Mouse (Mus musculus): Measurements from ENCODE around the gene Ksr2. TPM values are rescaled to one million over a fixed set of nuclear protein-coding genes. Genes with fewer than 3 reads are reported as not detected.
A peak's percentile ranks its signal among the peaks of the same experiment; 100 is the strongest.

Gene Ksr2
- polyA plus RNA-seq, 1 experiment from 2014 or later, result 6.0 TPM

DNA sequence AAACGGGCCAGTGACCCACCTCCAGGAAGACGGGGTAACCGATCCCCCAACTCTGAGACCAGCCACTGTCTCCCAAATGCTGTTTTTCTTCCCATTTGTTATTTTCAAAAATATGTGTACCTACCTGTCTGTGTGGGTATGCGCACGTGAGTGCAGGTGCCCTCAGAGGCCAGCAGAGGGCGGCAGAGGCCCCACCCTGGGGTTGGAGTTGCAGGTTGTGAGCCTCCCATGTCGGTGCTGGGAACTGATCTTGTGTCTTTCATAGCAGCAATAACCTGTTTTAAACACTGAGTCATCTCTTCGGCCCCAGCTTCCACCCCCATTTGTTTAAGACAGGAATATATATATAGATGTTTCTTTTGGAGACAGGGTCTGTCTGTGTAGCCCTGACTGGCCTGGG lies 138.3 kb downstream of the Ksr2 start:
- Histone ChIP-seq H3K9me3 (ENCODE audit: control insufficient read depth, low read length) (no peaks in the 10 kb centered on the region), H3K27me3 (replicated peaks; ENCODE audit: control insufficient read depth, insufficient read depth, low read length) (no peaks in the 10 kb centered on the region), H3K9ac (ENCODE audit: low read depth, low read length) (no peak overlapping the region), H3K4me2 (ENCODE audit: low read length) (no peak overlapping the region), H3K36me3 (ENCODE audit: control insufficient read depth, insufficient read depth, low read length) (no peaks in the 10 kb centered on the region), H3K27ac (ENCODE audit: low read depth, low read length) (no peak overlapping the region), H3K4me3 (ENCODE audit: low read length) (no peak overlapping the region), H3K4me1 (ENCODE audit: control insufficient read depth, insufficient read depth, low read depth, low read length) (no peaks in the 10 kb centered on the region)
- ATAC-seq, result no peak
- 94% methylated on average over 8 of the region's 8 CpGs for WGBS

DNA sequence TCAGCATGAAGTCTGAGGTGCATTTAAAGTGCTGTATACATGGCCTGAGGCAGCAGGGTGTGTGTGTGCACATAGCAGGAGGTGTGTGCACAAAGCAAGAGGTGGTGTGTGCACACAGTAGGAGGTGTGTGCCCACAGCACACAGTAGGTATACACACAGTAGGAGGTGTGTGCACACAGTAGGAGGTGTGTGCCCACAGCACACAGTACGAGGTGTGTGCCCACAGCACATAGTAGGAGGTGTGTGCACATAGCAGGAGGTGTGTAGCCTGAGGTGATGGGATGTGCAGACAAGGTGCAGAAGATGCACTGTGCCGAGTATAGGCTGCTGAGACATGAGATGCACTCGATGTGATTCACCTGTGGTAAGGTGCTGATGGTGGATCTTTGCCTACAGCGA lies 140.7 kb downstream of the Ksr2 start:
- H3K9me3 ChIP-seq (ENCODE audit: control insufficient read depth, low read length), result no peaks in the 10 kb centered on the region
- H3K36me3 ChIP-seq (ENCODE audit: control insufficient read depth, insufficient read depth, low read length), result no peaks in the 10 kb centered on the region
- 87% methylated on average over 4 of the region's 4 CpGs for WGBS
- no peak for ATAC-seq
- no peaks in the 10 kb centered on the region for H3K27me3 ChIP-seq (replicated peaks; ENCODE audit: control insufficient read depth, insufficient read depth, low read length)
- no peak overlapping the region for H3K4me3 ChIP-seq (ENCODE audit: low read length)
- H3K9ac ChIP-seq (ENCODE audit: low read depth, low read length), result no peak overlapping the region
- H3K27ac ChIP-seq (ENCODE audit: low read depth, low read length), result no peak overlapping the region
- H3K4me2 ChIP-seq (ENCODE audit: low read length), result no peak overlapping the region
- no peaks in the 10 kb centered on the region for H3K4me1 ChIP-seq (ENCODE audit: control insufficient read depth, insufficient read depth, low read depth, low read length)

DNA sequence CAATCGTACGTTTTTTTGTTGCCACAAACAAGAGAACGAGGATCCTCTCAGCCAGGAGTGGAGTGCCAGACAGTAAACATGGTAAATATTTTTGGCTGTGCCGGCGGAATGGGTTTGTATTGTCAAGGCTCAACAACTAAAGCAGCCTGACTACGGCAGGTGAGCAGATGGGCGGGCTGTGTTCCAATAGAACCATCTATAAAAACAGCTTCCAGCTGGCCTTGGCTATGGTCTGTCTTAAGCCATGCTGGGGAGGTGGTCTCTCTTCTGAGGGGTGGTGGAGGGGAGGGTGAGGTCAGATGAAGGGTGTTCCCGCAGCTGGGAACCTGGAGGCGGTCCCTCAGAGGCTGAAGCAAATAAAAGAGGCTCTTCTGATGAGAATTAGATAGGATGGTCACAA lies 142.8 kb downstream of the Ksr2 start:
- Histone ChIP-seq H3K4me1 (ENCODE audit: control insufficient read depth, insufficient read depth, low read depth, low read length) (no peaks in the 10 kb centered on the region), H3K36me3 (ENCODE audit: control insufficient read depth, insufficient read depth, low read length) (no peaks in the 10 kb centered on the region), H3K27ac (ENCODE audit: low read depth, low read length) (no peak overlapping the region; the same call in 1 of the 2 replicates), H3K4me3 (ENCODE audit: low read length) (no peak overlapping the region), H3K27me3 (replicated peaks; ENCODE audit: control insufficient read depth, insufficient read depth, low read length) (no peaks in the 10 kb centered on the region), H3K9ac (ENCODE audit: low read depth, low read length) (no peak overlapping the region), H3K9me3 (ENCODE audit: control insufficient read depth, low read length) (no peaks in the 10 kb centered on the region), H3K4me2 (ENCODE audit: low read length) (no peak overlapping the region)
- WGBS, result 57% methylated on average over 9 of the region's 9 CpGs
- ATAC-seq, result no peak

DNA sequence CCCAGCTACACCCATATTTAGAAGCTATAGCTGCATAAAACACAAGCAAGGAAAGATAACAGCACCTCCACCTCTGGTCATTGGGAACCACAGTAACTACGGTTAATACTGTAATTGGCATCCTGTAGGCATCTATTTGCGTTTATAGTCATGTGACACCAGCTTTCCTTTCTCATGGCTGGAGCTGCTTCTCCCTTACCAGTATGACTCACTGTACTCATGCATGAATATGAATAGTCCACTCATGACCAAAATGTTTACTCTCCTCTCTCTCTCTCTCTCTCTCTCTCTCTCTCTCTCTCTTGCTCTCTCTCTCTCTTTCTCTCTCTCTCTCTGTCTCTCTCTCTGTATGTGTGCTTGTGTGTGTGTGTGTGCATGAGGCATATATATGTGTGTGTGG lies 147.3 kb downstream of the Ksr2 start:
- Histone ChIP-seq H3K4me2 (ENCODE audit: low read length) (no peak overlapping the region), H3K27me3 (replicated peaks; ENCODE audit: control insufficient read depth, insufficient read depth, low read length) (no peaks in the 10 kb centered on the region), H3K9ac (ENCODE audit: low read depth, low read length) (no peak overlapping the region), H3K27ac (ENCODE audit: low read depth, low read length) (no peak overlapping the region), H3K4me3 (ENCODE audit: low read length) (no peak overlapping the region), H3K4me1 (ENCODE audit: control insufficient read depth, insufficient read depth, low read depth, low read length) (peaks cover under 1% of the 10 kb centered on the region; the same call in 1 of the 2 replicates), H3K36me3 (ENCODE audit: control insufficient read depth, insufficient read depth, low read length) (no peaks in the 10 kb centered on the region), H3K9me3 (ENCODE audit: control insufficient read depth, low read length) (no peaks in the 10 kb centered on the region)
- 80% methylated on average over 2 of the region's 2 CpGs for WGBS
- ATAC-seq, result no peak

DNA sequence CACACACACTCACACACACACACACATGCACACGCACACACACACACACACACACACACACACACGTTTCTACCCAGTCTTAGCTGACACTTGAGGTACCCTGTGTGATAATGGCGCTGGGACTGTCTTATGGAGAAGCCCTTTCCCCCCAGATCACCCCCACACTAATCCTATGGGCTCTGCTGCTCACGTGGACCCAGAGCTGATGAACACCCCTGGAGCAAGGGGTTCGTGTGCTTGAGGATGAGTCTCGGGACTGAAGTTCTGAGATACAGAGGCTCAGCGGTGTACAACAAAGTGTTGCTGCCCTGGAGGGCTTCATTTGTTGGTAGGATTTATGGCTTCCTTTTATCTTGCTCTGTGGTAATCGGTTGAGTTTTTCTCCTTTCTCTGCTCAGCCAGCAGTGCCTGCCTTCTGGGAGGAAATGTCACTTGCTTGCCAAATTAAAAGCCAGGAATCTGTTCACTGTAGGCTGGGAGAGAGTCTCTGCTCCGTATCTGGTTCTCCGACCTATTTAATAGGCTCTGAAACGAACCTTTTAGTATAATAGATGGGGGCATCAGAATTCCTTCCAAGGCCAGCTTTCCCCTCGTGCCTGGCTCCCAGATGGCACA lies 152.4 kb downstream of the Ksr2 start:
- WGBS, result 44% methylated on average over 12 of the region's 12 CpGs
- Histone ChIP-seq H3K9ac (ENCODE audit: low read depth, low read length) (no peak overlapping the region), H3K27ac (ENCODE audit: low read depth, low read length) (peak overlapping the region; percentile 9; the same call in 1 of the 2 replicates), H3K9me3 (ENCODE audit: control insufficient read depth, low read length) (no peaks in the 10 kb centered on the region), H3K4me2 (ENCODE audit: low read length) (no peak overlapping the region), H3K27me3 (replicated peaks; ENCODE audit: control insufficient read depth, insufficient read depth, low read length) (no peaks in the 10 kb centered on the region), H3K4me1 (ENCODE audit: control insufficient read depth, insufficient read depth, low read depth, low read length) (peaks cover 8% of the 10 kb centered on the region), H3K4me3 (ENCODE audit: low read length) (no peak overlapping the region), H3K36me3 (ENCODE audit: control insufficient read depth, insufficient read depth, low read length) (no peaks in the 10 kb centered on the region)
- ATAC-seq, result no peak

DNA sequence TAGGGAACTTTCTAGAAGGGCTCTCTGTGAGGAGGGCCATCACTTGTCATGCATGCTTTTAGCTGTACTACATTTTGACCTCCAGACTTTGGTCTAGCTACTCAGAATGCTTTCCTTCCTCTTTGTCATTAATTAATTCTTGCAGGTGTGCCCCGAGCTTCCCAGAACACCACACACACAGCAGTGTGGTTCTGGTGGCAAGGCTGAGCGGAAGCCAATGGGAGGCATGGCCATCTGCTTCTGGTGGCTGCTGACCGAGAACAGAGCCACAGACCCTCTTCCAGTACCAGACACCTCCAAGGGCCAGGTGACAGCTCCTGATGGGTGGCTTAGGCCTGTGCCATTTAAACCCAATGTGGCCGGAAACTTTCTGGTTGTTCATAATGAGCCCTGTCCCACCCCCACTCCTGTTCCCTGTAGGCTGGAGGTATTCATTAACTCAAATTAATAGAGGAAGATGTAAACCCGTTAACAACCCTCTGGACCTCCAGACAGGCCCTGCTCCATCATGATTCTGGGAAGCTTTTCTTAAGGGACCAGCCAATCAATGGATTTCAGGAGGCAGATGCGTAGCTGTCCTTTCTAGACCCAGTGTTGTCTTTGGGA lies 155.5 kb downstream of the Ksr2 start:
- 78% methylated on average over 6 of the region's 6 CpGs for WGBS
- no peak for ATAC-seq
- no peaks in the 10 kb centered on the region for H3K36me3 ChIP-seq (ENCODE audit: control insufficient read depth, insufficient read depth, low read length)
- H3K9ac ChIP-seq (ENCODE audit: low read depth, low read length), result no peak overlapping the region
- H3K4me1 ChIP-seq (ENCODE audit: control insufficient read depth, insufficient read depth, low read depth, low read length), result peaks cover 10% of the 10 kb centered on the region
- no peaks in the 10 kb centered on the region for H3K9me3 ChIP-seq (ENCODE audit: control insufficient read depth, low read length)
- H3K4me3 ChIP-seq (ENCODE audit: low read length), result no peak overlapping the region
- H3K4me2 ChIP-seq (ENCODE audit: low read length), result no peak overlapping the region
- no peaks in the 10 kb centered on the region for H3K27me3 ChIP-seq (replicated peaks; ENCODE audit: control insufficient read depth, insufficient read depth, low read length)
- H3K27ac ChIP-seq (ENCODE audit: low read depth, low read length), result no peak overlapping the region

DNA sequence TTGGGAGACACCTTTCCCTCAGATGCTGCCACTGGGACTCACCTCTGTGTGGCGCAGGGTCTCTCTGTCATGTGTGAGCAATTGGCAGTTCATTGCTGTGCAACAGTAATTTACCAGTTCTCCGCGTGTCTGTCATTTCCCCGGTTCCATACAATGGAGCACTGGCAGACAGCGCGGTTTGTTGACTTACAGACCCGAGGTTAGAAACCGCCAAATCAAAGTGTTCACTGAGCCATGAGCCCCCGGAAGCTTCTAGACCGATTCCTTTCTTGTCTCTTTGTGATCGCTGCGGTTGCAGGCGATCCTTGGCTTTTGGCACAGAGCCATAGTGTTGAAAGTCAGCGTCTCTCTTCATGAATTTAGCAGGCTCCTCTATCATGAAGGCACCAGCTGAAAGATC lies 158.6 kb downstream of the Ksr2 start:
- peak overlapping the region; percentile 26 for H3K4me2 ChIP-seq (ENCODE audit: low read length)
- ATAC-seq, result no peak
- peaks cover 2% of the 10 kb centered on the region for H3K4me1 ChIP-seq (ENCODE audit: control insufficient read depth, insufficient read depth, low read depth, low read length)
- WGBS, result 45% methylated on average over 14 of the region's 14 CpGs
- no peaks in the 10 kb centered on the region for H3K9me3 ChIP-seq (ENCODE audit: control insufficient read depth, low read length)
- no peaks in the 10 kb centered on the region for H3K27me3 ChIP-seq (replicated peaks; ENCODE audit: control insufficient read depth, insufficient read depth, low read length)
- H3K36me3 ChIP-seq (ENCODE audit: control insufficient read depth, insufficient read depth, low read length), result no peaks in the 10 kb centered on the region
- no peak overlapping the region for H3K27ac ChIP-seq (ENCODE audit: low read depth, low read length)
- H3K4me3 ChIP-seq (ENCODE audit: low read length), result no peak overlapping the region
- no peak overlapping the region for H3K9ac ChIP-seq (ENCODE audit: low read depth, low read length)

DNA sequence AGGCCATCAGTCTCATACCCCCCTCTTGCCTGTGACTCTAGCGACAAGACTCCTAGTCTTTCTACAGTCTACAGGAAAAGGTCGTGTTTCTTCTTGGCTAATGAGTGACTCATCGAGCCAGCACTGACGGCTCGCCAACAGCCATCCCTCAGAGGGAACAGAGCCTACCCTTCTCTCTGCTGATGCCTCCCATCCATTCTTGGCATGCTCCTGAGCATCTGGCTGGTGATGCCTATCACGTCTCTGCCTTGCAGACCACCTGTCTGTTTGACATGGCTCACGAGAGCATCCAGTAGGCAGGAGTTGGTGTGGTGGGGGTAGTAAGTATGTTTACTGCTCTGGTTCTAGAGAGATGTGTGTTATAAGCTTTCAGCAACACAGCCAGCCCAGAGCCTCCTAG lies 161.1 kb downstream of the Ksr2 start:
- Histone ChIP-seq H3K27ac (ENCODE audit: low read depth, low read length) (no peak overlapping the region), H3K4me2 (ENCODE audit: low read length) (no peak overlapping the region), H3K36me3 (ENCODE audit: control insufficient read depth, insufficient read depth, low read length) (no peaks in the 10 kb centered on the region), H3K4me1 (ENCODE audit: control insufficient read depth, insufficient read depth, low read depth, low read length) (peaks cover 2% of the 10 kb centered on the region), H3K9ac (ENCODE audit: low read depth, low read length) (no peak overlapping the region), H3K27me3 (replicated peaks; ENCODE audit: control insufficient read depth, insufficient read depth, low read length) (no peaks in the 10 kb centered on the region), H3K9me3 (ENCODE audit: control insufficient read depth, low read length) (no peaks in the 10 kb centered on the region), H3K4me3 (ENCODE audit: low read length) (no peak overlapping the region)
- ATAC-seq, result no peak
- 64% methylated on average over 7 of the region's 7 CpGs for WGBS

DNA sequence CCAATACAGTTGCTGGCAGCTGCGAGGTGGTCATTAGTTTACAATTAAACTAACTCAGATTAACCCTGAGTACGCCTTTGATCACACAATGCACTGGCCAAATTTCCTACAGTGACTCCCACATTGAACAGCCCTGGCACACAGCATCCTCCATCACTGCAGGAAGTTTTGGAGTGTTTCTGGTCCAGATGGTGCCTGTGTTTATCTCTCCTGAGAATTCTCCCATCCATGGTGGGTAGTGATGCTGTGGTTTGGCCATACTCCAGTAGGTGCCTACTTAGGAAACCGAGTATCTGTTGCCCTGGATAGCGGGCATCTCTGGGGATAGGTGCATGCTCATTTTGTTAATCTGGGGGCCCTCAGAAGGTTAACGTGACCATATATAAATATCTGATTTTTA lies 163.8 kb downstream of the Ksr2 start:
- ATAC-seq, result no peak
- Histone ChIP-seq H3K36me3 (ENCODE audit: control insufficient read depth, insufficient read depth, low read length) (no peaks in the 10 kb centered on the region), H3K27ac (ENCODE audit: low read depth, low read length) (no peak overlapping the region), H3K4me3 (ENCODE audit: low read length) (no peak overlapping the region), H3K4me2 (ENCODE audit: low read length) (no peak overlapping the region), H3K27me3 (replicated peaks; ENCODE audit: control insufficient read depth, insufficient read depth, low read length) (no peaks in the 10 kb centered on the region), H3K9ac (ENCODE audit: low read depth, low read length) (no peak overlapping the region), H3K4me1 (ENCODE audit: control insufficient read depth, insufficient read depth, low read depth, low read length) (peaks cover under 1% of the 10 kb centered on the region; the same call in 1 of the 2 replicates), H3K9me3 (ENCODE audit: control insufficient read depth, low read length) (no peaks in the 10 kb centered on the region)
- 85% methylated on average over 5 of the region's 5 CpGs for WGBS
